Mouse (Mus musculus): ENCODE measurements around the gene Ucn. TPM values are rescaled to one million over a fixed set of nuclear protein-coding genes. Genes with fewer than 3 reads are reported as not detected.

The Ucn gene
- total and polyA plus RNA-seq, 3 experiments = not detected

- peak; percentile 82 for DNase-seq (ENCODE audit: low read depth, low spot score)
These were observed 23.8 kb upstream of the Ucn start for GRCm38 (mm10) chr5:31162462-31162861.

GRCm38 (mm10) chr5:31154152-31154553, 15.5 kb upstream of the Ucn start, which contains the start of gene Mpv17:
Gene Mpv17 (minus strand): TSS chr5:31154251.
- Histone ChIP-seq H3K27me3 (ENCODE audit: control insufficient read depth in 1 of 2, insufficient read depth in 2 of 2, low read length in 2 of 2) (no peaks in the 10 kb centered on the region), H3K27ac (ENCODE audit: control insufficient read depth, low read depth, low read length) (peak within 1 kb of the TSS; percentile 12; the same call in 1 of the 2 replicates), H3K36me3 (ENCODE audit: control insufficient read depth in 1 of 2, insufficient read depth in 2 of 2, low read length in 2 of 2) (peaks cover 0 to 22% of the 10 kb centered on the region in 2 experiments; a peak in 2 of 4 replicates), H3K79me2 (ENCODE audit: control insufficient read depth, insufficient read depth, low read length, poor library complexity) (no peaks in the 10 kb centered on the region; the same call in 1 of the 2 replicates), H3K9ac (ENCODE audit: control insufficient read depth, low read depth, low read length, poor library complexity, severe bottlenecking) (peak within 1 kb of the TSS; percentile 73), H3K4me3 (ENCODE audit: control insufficient read depth in 1 of 2, insufficient read depth in 1 of 2, low read depth in 2 of 2, low read length in 2 of 2) (peak within 1 kb of the TSS; percentile 74 to 76), H3K9me3 (replicated peaks; ENCODE audit: insufficient read depth, low read length) (no peaks in the 10 kb centered on the region), H3K4me1 (ENCODE audit: control insufficient read depth in 1 of 2, insufficient read depth in 2 of 2, low read length in 2 of 2) (no peaks in the 10 kb centered on the region; a peak in 1 of 4 replicates)
- peak; percentile 89 for DNase-seq (ENCODE audit: low read depth, low spot score)
- no peak for TF ChIP-seq ZNF384 (IDR thresholded peaks at IDR 0.05; ENCODE audit: low read depth, low read length)
- TF ChIP-seq SIN3A (IDR thresholded peaks at IDR 0.05; ENCODE audit: low read length) = peak; percentile 90
- no peak for TF ChIP-seq MEF2A (IDR thresholded peaks at IDR 0.05; ENCODE audit: extremely low read depth, insufficient replicate concordance, low read depth, low read length, poor library complexity, severe bottlenecking)
- TF ChIP-seq RAD21 (IDR thresholded peaks at IDR 0.05; ENCODE audit: low read depth, low read length) = no peak
- no peak for TF ChIP-seq JUND (IDR thresholded peaks at IDR 0.05; ENCODE audit: low read depth, low read length)
- no peak; the same call in 1 of the 2 replicates for TF ChIP-seq CHD1 (IDR thresholded peaks at IDR 0.05; ENCODE audit: low read depth, low read length)
- TF ChIP-seq MXI1 (IDR thresholded peaks at IDR 0.05; ENCODE audit: low read depth, low read length) = peak; percentile 77
- no peak; the same call in 1 of the 2 replicates for TF ChIP-seq CHD2 (IDR thresholded peaks at IDR 0.05; ENCODE audit: low read length)
- 0 out of 2 replicates have a peak, but pooled peaks have one; percentile 33 for TF ChIP-seq TCF12 (IDR thresholded peaks at IDR 0.05; ENCODE audit: low read depth, low read length)
- TF ChIP-seq E2F4 (IDR thresholded peaks at IDR 0.05; ENCODE audit: borderline replicate concordance, low read depth, low read length) = no peak
- TF ChIP-seq NELFE (IDR thresholded peaks at IDR 0.05; ENCODE audit: low read depth, low read length) = peak; percentile 62
- no peak for TF ChIP-seq TAL1 (IDR thresholded peaks at IDR 0.05; ENCODE audit: low read length)
- TF ChIP-seq EP300 (IDR thresholded peaks at IDR 0.05; ENCODE audit: low read depth in 1 of 2, low read length in 2 of 2) = no peak
- no peak for TF ChIP-seq RCOR1 (IDR thresholded peaks at IDR 0.05; ENCODE audit: low read depth, low read length)
- peak; percentile 37; the same call in 1 of the 2 replicates for TF ChIP-seq ZKSCAN1 (IDR thresholded peaks at IDR 0.05; ENCODE audit: low read depth, low read length)
- no peak; the same call in 1 of the 2 replicates for TF ChIP-seq MYC (IDR thresholded peaks at IDR 0.05; ENCODE audit: low read depth, low read length)
- peak; percentile 98 for TF ChIP-seq POLR2AphosphoS2 (IDR thresholded peaks at IDR 0.05; ENCODE audit: low read length)
- TF ChIP-seq NRF1 (IDR thresholded peaks at IDR 0.05; ENCODE audit: insufficient read depth, low read depth, low read length, poor library complexity, severe bottlenecking) = peak; percentile 75
- TF ChIP-seq POLR2AphosphoS5 (IDR thresholded peaks at IDR 0.05; ENCODE audit: borderline replicate concordance, low read depth, low read length) = 0 out of 2 replicates have a peak, but pooled peaks have one; percentile 47
- TF ChIP-seq GATA1 (IDR thresholded peaks at IDR 0.05; ENCODE audit: low read depth, low read length) = no peak
- TF ChIP-seq MAZ (IDR thresholded peaks at IDR 0.05; ENCODE audit: low read depth, low read length) = peak; percentile 48; the same call in 1 of the 2 replicates
- TF ChIP-seq USF2 (IDR thresholded peaks at IDR 0.05; ENCODE audit: borderline replicate concordance in 1 of 2, insufficient read depth in 1 of 2, low read depth in 1 of 2, low read length in 2 of 2) = peak; percentile 62 to 87
- peak; percentile 84 for TF ChIP-seq HCFC1 (IDR thresholded peaks at IDR 0.05; ENCODE audit: low read depth, low read length)
- TF ChIP-seq BHLHE40 (IDR thresholded peaks at IDR 0.05; ENCODE audit: borderline replicate concordance, low read depth, low read length) = peak; percentile 96
- no peak for TF ChIP-seq CTCF (IDR thresholded peaks at IDR 0.05 in 2 of 3, conservative IDR thresholded peaks at IDR 0.05 in 1 of 3; ENCODE audit: control insufficient read depth in 1 of 3, insufficient read depth in 1 of 3, low read depth in 2 of 3, low read length in 3 of 3, poor library complexity in 1 of 3, severe bottlenecking in 1 of 3)
- peak; percentile 94 for TF ChIP-seq MAX (IDR thresholded peaks at IDR 0.05; ENCODE audit: low read length)
- no peak for TF ChIP-seq GABPA (IDR thresholded peaks at IDR 0.05; ENCODE audit: low read depth, low read length)

More at GRCm38 (mm10) chr5:31162462-31162861, 23.8 kb upstream of the Ucn start:
- Histone ChIP-seq H3K9me3 (replicated peaks; ENCODE audit: insufficient read depth, low read length) (no peaks in the 10 kb centered on the region), H3K27ac (ENCODE audit: control insufficient read depth, low read depth, low read length) (peak overlapping the region; percentile 38; the same call in 1 of the 2 replicates), H3K36me3 (ENCODE audit: control insufficient read depth in 1 of 2, insufficient read depth in 2 of 2, low read length in 2 of 2) (peaks cover 48 to 60% of the 10 kb centered on the region in 2 experiments), H3K4me3 (ENCODE audit: control insufficient read depth in 1 of 2, insufficient read depth in 1 of 2, low read depth in 2 of 2, low read length in 2 of 2) (no peak overlapping the region), H3K9ac (ENCODE audit: control insufficient read depth, low read depth, low read length, poor library complexity, severe bottlenecking) (no peak overlapping the region), H3K27me3 (ENCODE audit: control insufficient read depth in 1 of 2, insufficient read depth in 2 of 2, low read length in 2 of 2) (no peaks in the 10 kb centered on the region), H3K79me2 (ENCODE audit: control insufficient read depth, insufficient read depth, low read length, poor library complexity) (no peaks in the 10 kb centered on the region), H3K4me1 (ENCODE audit: control insufficient read depth in 1 of 2, insufficient read depth in 2 of 2, low read length in 2 of 2) (peaks cover 20 to 22% of the 10 kb centered on the region in 2 experiments)
- TF ChIP-seq MYC (IDR thresholded peaks at IDR 0.05; ENCODE audit: low read depth, low read length) (peak; percentile 58), ETS1 (IDR thresholded peaks at IDR 0.05; ENCODE audit: low read depth, low read length) (0 out of 2 replicates have a peak, but pooled peaks have one; percentile 17), ZC3H11A (IDR thresholded peaks at IDR 0.05; ENCODE audit: low read depth, low read length) (no peak), POLR2AphosphoS2 (IDR thresholded peaks at IDR 0.05; ENCODE audit: low read length) (no peak), EP300 (IDR thresholded peaks at IDR 0.05; ENCODE audit: low read depth in 1 of 2, low read length in 2 of 2) (0 out of 4 replicates have a peak, but pooled peaks of 1 of the 2 experiments have one; percentile 15), JUND (IDR thresholded peaks at IDR 0.05; ENCODE audit: low read depth, low read length) (no peak), NRF1 (IDR thresholded peaks at IDR 0.05; ENCODE audit: insufficient read depth, low read depth, low read length, poor library complexity, severe bottlenecking) (no peak), SIN3A (IDR thresholded peaks at IDR 0.05; ENCODE audit: low read length) (peak; percentile 35; the same call in 1 of the 2 replicates)

Measured in MEL (cell line).